Mouse (Mus musculus) G1E (cell line): Measurements from ENCODE around the gene Nsd1. TPM values are rescaled to one million over a fixed set of nuclear protein-coding genes. Genes with fewer than 3 reads are reported as not detected.

Experiments used
- ATAC-seq: 2 replicates; pipeline ENCODE4 v1.8.0; 2016; ENCODE audit warnings: mild to moderate bottlenecking; ENCODE audit not compliant: insufficient number of reproducible peaks, poor library complexity, low FRiP score, severe bottlenecking; ENCODE audit errors: extremely low read depth
- DNase-seq: peaks from one replicate; pipeline ENCODE4 v3.0.0; 2012; ENCODE audit warnings: low spot score
- H3K27me3 ChIP-seq: 2 replicates; pipeline ENCODE4 v1.6.1; 2012; ENCODE audit warnings: mild to moderate bottlenecking, low read length, inconsistent platforms; ENCODE audit not compliant: insufficient read depth
- H3K36me3 ChIP-seq: replicated peaks from 2 replicates; pipeline ENCODE3; 2012; ENCODE audit warnings: mild to moderate bottlenecking, inconsistent platforms
- H3K4me1 ChIP-seq: 2 replicates; pipeline ENCODE4 v1.6.1; 2012; ENCODE audit warnings: low read depth, low read length, inconsistent platforms, mixed read lengths; ENCODE audit not compliant: insufficient read depth
- H3K4me3 ChIP-seq: 2 replicates; pipeline ENCODE4 v1.5.1; 2012; ENCODE audit warnings: low read depth, mild to moderate bottlenecking, inconsistent platforms, low read length, moderate library complexity, mixed read lengths
- H3K9me3 ChIP-seq: replicated peaks from 2 replicates; pipeline ENCODE4 v1.6.1; 2012; ENCODE audit warnings: inconsistent platforms
- CTCF ChIP-seq: IDR thresholded peaks from 2 replicates; pipeline ENCODE4 v1.5.1; 2012; ENCODE audit warnings: low read depth, low read length, inconsistent platforms, mixed read lengths
- GATA1 ChIP-seq: IDR thresholded peaks from 2 replicates; pipeline ENCODE4 v1.6.1; 2012; ENCODE audit warnings: borderline replicate concordance, low read length, inconsistent platforms, mixed read lengths
- GATA2 ChIP-seq: IDR thresholded peaks from 2 replicates; pipeline ENCODE4 v1.6.1; 2012; ENCODE audit warnings: low read depth, low read length, inconsistent platforms, borderline replicate concordance
- POLR2AphosphoS5 ChIP-seq: IDR thresholded peaks from 2 replicates; pipeline ENCODE4 v1.6.1; 2012; ENCODE audit warnings: low read depth, low read length, inconsistent platforms; ENCODE audit not compliant: insufficient replicate concordance
- TAL1 ChIP-seq: conservative IDR thresholded peaks from 2 replicates; pipeline ENCODE4 v1.6.1; 2012; ENCODE audit warnings: low read depth, low read length, inconsistent platforms, mixed read lengths
- polyA plus RNA-seq: library from polyadenylated mRNA; stranded (reverse); fragments of >175 nt; gene quantifications from 2 replicates; pipeline ENCODE4 v1.2.3, GENCODE M21; 2012
- total RNA-seq, 2 experiments: library from RNA; stranded (forward) in 1 of 2; stranded (reverse) in 1 of 2; fragments of 200-1000 nt in 1 of 2; fragments of >200 nt in 1 of 2; fragmentation: Nextera tagmentation in 1 of 2; gene quantifications; 2 replicates each; pipeline ENCODE4 v1.2.3; 2014 to 2017

Nsd1 gene
- total and polyA plus RNA-seq, 3 experiments = 14.8 to 99.3 (median 64.1) TPM

DNA sequence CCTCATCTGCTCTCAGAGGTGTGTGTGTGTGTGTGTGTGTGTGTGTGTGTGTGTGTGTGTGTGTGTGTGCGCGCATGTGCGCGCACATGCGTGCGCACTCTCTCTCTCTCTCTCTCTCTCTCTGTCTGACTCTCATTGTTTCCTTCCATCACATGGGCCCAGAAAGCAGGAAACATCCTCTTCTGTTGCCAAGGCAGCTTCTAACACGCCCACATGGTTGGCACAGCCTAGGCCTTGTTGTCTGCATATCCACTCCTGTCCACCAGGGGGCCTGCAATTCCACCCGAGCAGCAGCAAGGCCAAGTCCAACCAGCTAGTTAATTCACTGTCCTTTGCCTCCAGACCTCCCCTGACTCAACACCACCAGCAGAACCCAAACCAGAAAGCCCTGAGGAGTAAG lies 118.1 kb downstream of the Nsd1 start:
- no peak for TF ChIP-seq POLR2AphosphoS5
- TF ChIP-seq TAL1 = no peak
- TF ChIP-seq GATA1 = no peak
- TF ChIP-seq GATA2 = no peak
- TF ChIP-seq CTCF = peak; percentile 95
- Histone ChIP-seq H3K27me3 (peaks cover 3% of the 10 kb centered on the region; the same call in 1 of the 2 replicates), H3K9me3 (no peaks in the 10 kb centered on the region), H3K36me3 (peaks cover 52% of the 10 kb centered on the region), H3K4me3 (no peak overlapping the region), H3K4me1 (peaks cover 66% of the 10 kb centered on the region)
- ATAC-seq (0 out of 2 replicates have a peak, but pooled peaks have one; percentile 17), DNase-seq (peak; percentile 78)

DNA sequence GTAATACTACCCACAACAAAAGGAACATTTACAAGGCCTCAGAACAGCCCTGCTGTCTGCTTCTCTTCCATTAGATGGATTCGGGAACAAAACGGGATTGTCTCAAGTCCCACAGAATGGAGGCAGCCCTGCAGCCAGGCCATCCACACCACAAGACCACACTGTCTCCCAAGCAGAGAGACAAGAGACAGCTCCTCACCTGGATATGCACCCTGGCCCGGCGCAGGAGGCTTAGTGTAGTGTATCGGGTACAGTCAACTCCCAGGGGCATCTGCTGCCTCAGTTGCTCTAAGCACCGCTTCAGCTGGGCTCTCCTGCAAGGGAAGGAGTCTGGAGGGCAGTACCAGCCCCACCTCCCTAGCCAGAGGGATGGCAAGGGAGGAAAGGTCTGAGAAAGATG lies 118.6 kb downstream of the Nsd1 start:
- no peaks in the 10 kb centered on the region for H3K9me3 ChIP-seq
- H3K4me1 ChIP-seq = peaks cover 62% of the 10 kb centered on the region
- ATAC-seq (no peak), DNase-seq (no peak)
- no peak overlapping the region for H3K4me3 ChIP-seq
- peaks cover 5% of the 10 kb centered on the region for H3K27me3 ChIP-seq
- H3K36me3 ChIP-seq = peaks cover 47% of the 10 kb centered on the region
- TF ChIP-seq GATA2 (no peak), TAL1 (no peak), CTCF (no peak), POLR2AphosphoS5 (no peak), GATA1 (no peak)

GRCm38 (mm10) chr13:55328641-55329040 lies 119.1 kb downstream of the Nsd1 start:
- Histone ChIP-seq H3K4me3 (no peak overlapping the region; the same call in 1 of the 2 replicates), H3K36me3 (peaks cover 42% of the 10 kb centered on the region), H3K27me3 (peaks cover 9% of the 10 kb centered on the region), H3K4me1 (peaks cover 57% of the 10 kb centered on the region), H3K9me3 (no peaks in the 10 kb centered on the region)
- no peak for TF ChIP-seq CTCF
- no peak for TF ChIP-seq TAL1
- no peak for TF ChIP-seq GATA1
- TF ChIP-seq POLR2AphosphoS5 = no peak
- no peak for TF ChIP-seq GATA2
- DNase-seq (no peak), ATAC-seq (no peak)

GRCm38 (mm10) chr13:55329109-55329682 lies 119.6 kb downstream of the Nsd1 start:
- peaks cover 12% of the 10 kb centered on the region for H3K27me3 ChIP-seq
- H3K9me3 ChIP-seq = no peaks in the 10 kb centered on the region
- H3K4me3 ChIP-seq = peak overlapping the region; percentile 78
- TF ChIP-seq CTCF (no peak), TAL1 (no peak), POLR2AphosphoS5 (no peak), GATA1 (no peak), GATA2 (no peak)
- H3K36me3 ChIP-seq = peaks cover 37% of the 10 kb centered on the region
- ATAC-seq = no peak
- peaks cover 52% of the 10 kb centered on the region for H3K4me1 ChIP-seq
- peak; percentile 53 for DNase-seq

- Histone ChIP-seq H3K27me3 (peaks cover 13% of the 10 kb centered on the region), H3K36me3 (peaks cover 31% of the 10 kb centered on the region), H3K9me3 (no peaks in the 10 kb centered on the region), H3K4me1 (peaks cover 47% of the 10 kb centered on the region), H3K4me3 (peak within 1 kb of the TSS; percentile 78)
- DNase-seq (peak; percentile 90), ATAC-seq (peak; percentile 65)
- TF ChIP-seq TAL1 = no peak
- no peak for TF ChIP-seq GATA2
- no peak for TF ChIP-seq CTCF
- TF ChIP-seq GATA1 = no peak
- no peak for TF ChIP-seq POLR2AphosphoS5
Measured at GRCm38 (mm10) chr13:55329683-55330566, 120.3 kb downstream of the Nsd1 start, which contains the start of gene Mxd3. Gene Mxd3 (minus strand): TSS chr13:55329823.
